Mouse (Mus musculus) cerebellum, adult 2 months (tissue): ENCODE data around the gene Nop9. TPM values are rescaled to one million over a fixed set of nuclear protein-coding genes. Genes with fewer than 3 reads are reported as not detected.
A peak's percentile ranks its signal among the peaks of the same experiment; 100 is the strongest.

Experiments used
- DNase-seq, 2 experiments: peaks; one replicate each; pipeline ENCODE4 v3.0.0; 2021
- H3K27ac ChIP-seq: fragments of 200-500 bp; 2 replicates; pipeline ENCODE4 v1.5.1; 2012; ENCODE audit warnings: low read length, control low read depth, inconsistent platforms; ENCODE audit not compliant: insufficient read depth
- H3K27me3 ChIP-seq: fragments of 200-500 bp; 2 replicates; pipeline ENCODE4 v1.6.1; 2012; ENCODE audit warnings: inconsistent platforms, mild to moderate bottlenecking, low read length, moderate library complexity; ENCODE audit not compliant: control insufficient read depth, insufficient read depth
- H3K4me1 ChIP-seq: fragments of 200-500 bp; 2 replicates; pipeline ENCODE4 v1.6.1; 2011; ENCODE audit warnings: low read length; ENCODE audit not compliant: control insufficient read depth, insufficient read depth
- H3K4me3 ChIP-seq: fragments of 200-500 bp; replicated peaks from 2 replicates; pipeline ENCODE3; 2011; ENCODE audit warnings: mild to moderate bottlenecking, low read depth, low read length, control low read depth; ENCODE audit not compliant: insufficient read depth
- CTCF ChIP-seq: fragments of 200-500 bp; IDR thresholded peaks from 2 replicates; pipeline ENCODE4 v1.5.1; 2011; ENCODE audit warnings: low read depth, mild to moderate bottlenecking, control low read depth, low read length, moderate library complexity, borderline replicate concordance; ENCODE audit not compliant: insufficient read depth
- POLR2A ChIP-seq: fragments of 200-500 bp; IDR thresholded peaks from 2 replicates; pipeline ENCODE4 v1.6.1; 2011; ENCODE audit warnings: low read length, control low read depth, borderline replicate concordance; ENCODE audit not compliant: insufficient read depth
- WGBS: fragments of 180-500 bp; shearing (Covaris S2); methylation state at CpG from one replicate; pipeline ENCODE4 v1.1.7; 2018; 5-methylcytosine and 5-hydroxymethylcytosine counted together
- polyA plus RNA-seq: library from polyadenylated mRNA; depleted of rRNA; stranded (reverse); fragments of >200 nt; gene quantifications from 2 replicates; pipeline ENCODE4 v1.2.3, GENCODE M21; 2012; rRNA removed

Gene Nop9
- 10.7 and 10.8 TPM in 2 replicates for polyA plus RNA-seq

DNA sequence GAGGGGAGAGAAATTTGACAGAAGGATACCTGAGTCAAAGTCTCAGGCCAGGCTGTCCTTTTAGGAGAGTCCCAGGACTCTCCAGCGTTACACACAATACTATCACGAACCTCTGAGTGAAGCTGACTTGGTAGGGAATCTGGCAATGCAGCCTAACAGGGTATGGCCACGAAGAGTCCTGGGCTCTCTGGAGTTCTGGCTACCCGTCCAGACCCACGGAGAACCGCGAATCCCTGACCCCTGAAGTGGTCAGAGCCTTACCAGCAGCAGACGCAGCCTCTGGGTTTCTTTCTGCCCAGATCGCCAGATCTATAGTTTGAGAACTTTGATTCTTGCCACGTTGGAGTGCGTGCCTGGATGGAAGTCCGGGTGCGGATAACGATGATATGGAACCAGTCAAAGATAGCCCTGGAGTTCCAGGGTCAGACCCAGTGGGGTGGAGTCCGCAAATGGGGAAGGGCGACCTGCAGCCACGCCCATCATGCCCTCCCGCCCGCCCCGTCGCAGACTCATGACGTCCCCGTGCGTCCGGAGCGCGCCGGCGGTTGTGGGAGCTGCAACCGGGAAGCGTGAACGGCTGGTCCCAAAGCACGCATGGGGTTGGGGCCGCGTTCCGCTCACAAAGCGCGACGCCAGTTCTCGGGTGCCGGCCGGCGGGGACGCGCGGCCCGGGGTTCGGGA is at the start of gene Nop9, which contains the start of gene Dhrs1:
Gene Nop9, plus strand, starts transcription at position 514 of the 681 bp plus-strand sequence.
Gene Dhrs1, minus strand, starts transcription at position 511 of the 681 bp plus-strand sequence.
- no peaks in the 10 kb centered on the region for H3K27me3 ChIP-seq
- DNase-seq: peak; percentile 86 to 87
- peak within 1 kb of the TSS; percentile 13; the same call in 1 of the 2 replicates for H3K27ac ChIP-seq
- TF ChIP-seq CTCF: no peak
- peak; percentile 64; the same call in 1 of the 2 replicates for TF ChIP-seq POLR2A
- H3K4me3 ChIP-seq: peak within 1 kb of the TSS; percentile 83
- WGBS: 2% methylated on average over 48 of the region's 48 CpGs
- H3K4me1 ChIP-seq: 0 out of 2 replicates have a peak, but pooled peaks cover 4% of the 10 kb centered on the region

DNA sequence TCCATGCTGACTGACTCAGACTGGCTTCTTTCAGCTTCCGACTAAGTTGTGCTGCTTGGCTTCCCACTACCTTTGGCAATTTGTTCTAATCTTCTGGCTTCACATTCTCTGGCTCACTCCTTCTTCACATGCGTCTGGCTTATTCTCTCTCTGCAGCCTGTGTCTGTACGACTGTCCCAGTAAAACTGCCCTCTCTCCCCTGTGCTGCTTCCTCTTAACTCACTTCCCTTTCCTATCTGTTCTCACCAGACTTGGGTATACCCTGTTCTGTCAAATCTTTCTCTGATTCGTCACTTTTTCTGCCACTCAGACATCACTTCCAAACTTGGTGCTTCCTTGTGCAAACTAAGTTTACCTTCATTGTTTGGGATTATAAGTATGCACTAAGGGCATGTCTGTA is 48.3 kb upstream of the Nop9 start:
- H3K27ac ChIP-seq: no peak overlapping the region
- no peaks in the 10 kb centered on the region for H3K4me1 ChIP-seq
- no peak for TF ChIP-seq CTCF
- TF ChIP-seq POLR2A: no peak
- WGBS: 69% methylated on average over 4 of the region's 4 CpGs
- no peak overlapping the region for H3K4me3 ChIP-seq
- DNase-seq: no peak
- no peaks in the 10 kb centered on the region for H3K27me3 ChIP-seq

DNA sequence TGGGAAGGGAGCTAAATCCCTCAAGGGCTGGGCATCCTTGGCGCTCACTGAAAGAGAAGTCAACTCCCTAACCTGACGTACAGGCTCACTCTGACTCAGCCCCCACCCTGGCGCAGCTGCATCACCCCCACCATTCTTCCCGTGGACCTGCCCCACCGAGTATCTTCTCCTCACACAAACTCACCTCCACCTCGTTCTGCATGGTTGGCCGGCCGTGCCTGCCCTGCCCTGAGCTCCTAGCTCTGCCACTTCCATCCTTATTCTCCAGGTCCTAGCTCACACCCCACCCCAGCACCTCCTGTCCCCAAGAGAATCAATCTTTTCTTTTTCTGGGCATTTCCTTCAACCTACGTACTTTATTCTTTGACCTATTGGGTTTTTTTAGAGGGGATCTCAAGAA is 44.4 kb upstream of the Nop9 start:
- WGBS: 56% methylated on average over 9 of the region's 9 CpGs
- no peak overlapping the region for H3K27ac ChIP-seq
- TF ChIP-seq CTCF (no peak), POLR2A (no peak)
- no peak overlapping the region for H3K4me3 ChIP-seq
- no peak for DNase-seq
- no peaks in the 10 kb centered on the region for H3K27me3 ChIP-seq
- H3K4me1 ChIP-seq: no peaks in the 10 kb centered on the region

DNA sequence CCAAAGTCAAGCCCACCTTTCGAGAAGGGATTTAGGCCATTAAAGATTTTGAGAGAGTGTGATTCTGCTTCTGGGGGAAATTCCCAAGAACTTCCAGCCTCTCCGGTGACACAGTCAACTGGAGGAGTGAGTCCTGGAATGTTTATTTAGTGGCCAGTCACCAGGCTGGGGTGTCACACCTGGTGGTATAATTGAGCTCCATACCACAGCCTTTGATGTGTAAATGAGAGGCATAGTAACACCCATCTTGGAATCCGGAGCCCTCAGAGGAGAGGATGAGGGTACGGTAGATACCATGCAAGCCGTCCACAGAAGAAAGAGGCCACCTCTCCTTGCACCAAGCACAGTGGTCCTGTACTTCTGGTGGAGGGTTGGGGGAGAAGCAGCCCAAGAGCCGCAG is 42.7 kb upstream of the Nop9 start:
- no peaks in the 10 kb centered on the region for H3K4me1 ChIP-seq
- H3K27me3 ChIP-seq: no peaks in the 10 kb centered on the region
- TF ChIP-seq CTCF: no peak
- WGBS: 71% methylated on average over 6 of the region's 6 CpGs
- H3K27ac ChIP-seq: no peak overlapping the region
- no peak overlapping the region for H3K4me3 ChIP-seq
- DNase-seq: no peak

DNA sequence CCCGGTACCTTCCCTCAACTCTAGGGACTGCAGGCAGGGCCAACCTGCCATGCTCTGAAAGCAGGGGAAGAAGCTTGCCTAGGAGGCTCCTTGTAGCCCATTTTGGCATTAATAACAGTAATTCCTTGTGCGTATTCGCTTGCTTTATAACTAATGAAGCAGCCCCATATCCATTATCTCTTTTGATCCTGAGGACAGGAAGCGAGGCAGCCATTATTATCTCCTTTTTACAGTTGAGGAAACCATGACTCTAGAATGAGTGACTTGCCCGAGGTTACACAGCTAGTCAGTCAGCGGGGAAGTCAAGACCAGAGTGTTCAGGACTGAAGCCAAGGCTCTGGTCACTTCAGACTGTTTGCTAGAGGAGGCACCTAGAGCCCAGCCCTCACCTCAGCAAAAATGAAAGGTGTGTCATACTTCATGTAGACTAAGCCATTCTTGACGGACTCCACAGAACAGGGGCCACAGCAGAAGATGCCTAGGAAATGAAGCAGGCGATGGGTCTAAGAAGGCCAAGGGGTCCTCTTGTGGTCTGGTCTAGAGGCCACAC is 39.4 kb upstream of the Nop9 start:
- Histone ChIP-seq H3K4me1 (no peaks in the 10 kb centered on the region), H3K27me3 (no peaks in the 10 kb centered on the region), H3K27ac (no peak overlapping the region), H3K4me3 (no peak overlapping the region)
- TF ChIP-seq POLR2A (no peak), CTCF (no peak)
- no peak for DNase-seq
- 90% methylated on average over 8 of the region's 8 CpGs for WGBS

DNA sequence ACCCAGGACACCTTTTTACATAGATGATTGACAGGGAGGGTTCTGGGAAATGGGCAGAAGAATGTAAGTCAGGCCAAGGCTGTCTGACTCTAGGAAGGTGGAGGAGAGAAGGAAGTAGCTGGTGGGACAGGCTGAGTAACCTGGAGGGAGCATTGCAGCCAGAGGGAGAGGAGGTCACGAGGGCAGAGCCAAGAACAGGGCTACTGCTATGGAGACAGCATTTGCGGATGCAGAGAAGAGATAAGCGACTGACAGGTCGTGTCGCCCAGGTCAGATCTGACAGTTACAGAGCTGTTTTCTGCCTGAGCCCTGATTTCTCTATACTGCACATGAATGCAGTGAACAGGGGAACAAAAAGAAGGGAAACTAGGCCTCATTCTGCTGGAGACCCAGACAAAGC is 38.1 kb upstream of the Nop9 start:
- H3K27me3 ChIP-seq: no peaks in the 10 kb centered on the region
- no peak for DNase-seq
- H3K27ac ChIP-seq: no peak overlapping the region
- H3K4me3 ChIP-seq: no peak overlapping the region
- no peak for TF ChIP-seq POLR2A
- TF ChIP-seq CTCF: no peak
- 90% methylated on average over 5 of the region's 5 CpGs for WGBS
- no peaks in the 10 kb centered on the region for H3K4me1 ChIP-seq

DNA sequence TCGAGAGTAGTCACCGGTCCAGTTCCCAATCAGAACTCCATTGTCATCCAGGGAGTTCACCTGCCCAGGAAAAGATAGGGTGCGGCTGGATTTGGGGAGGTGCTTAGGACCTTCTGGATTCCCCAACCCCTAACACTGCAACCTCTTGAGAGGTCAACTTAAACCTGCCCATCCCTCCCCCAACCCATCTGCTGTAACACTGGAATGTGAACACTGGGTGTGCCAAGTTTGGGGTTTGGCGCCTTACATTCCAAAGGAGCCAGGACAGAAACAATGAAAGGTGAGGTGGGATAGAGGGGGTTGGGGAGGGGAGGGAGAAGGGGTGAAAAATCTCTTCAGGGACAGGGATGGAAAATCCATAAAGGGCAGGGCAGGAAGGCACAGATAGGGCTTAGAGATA is 36.0 kb upstream of the Nop9 start:
- DNase-seq: no peak

DNA sequence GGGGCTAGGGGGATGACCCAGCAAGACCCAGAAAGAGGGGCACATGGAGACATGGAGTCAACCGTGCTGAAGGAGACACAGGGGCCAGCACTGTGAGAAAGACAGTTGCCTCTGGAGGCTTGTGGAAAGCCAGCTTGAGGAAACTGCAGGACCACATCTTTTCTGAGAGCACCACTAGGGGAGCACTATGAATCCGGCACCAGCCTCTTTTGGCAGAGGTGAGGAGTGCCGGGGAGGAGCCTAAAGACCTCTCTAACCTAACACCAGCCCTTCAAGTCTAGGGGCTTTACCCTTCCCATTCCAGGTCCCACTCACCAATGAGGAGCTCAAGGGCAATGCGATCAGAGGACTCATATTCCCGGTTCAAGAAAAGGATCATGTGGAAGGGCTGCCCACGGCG is 33.7 kb upstream of the Nop9 start:
- H3K27ac ChIP-seq: no peak overlapping the region
- no peak for DNase-seq
- H3K27me3 ChIP-seq: no peaks in the 10 kb centered on the region
- H3K4me1 ChIP-seq: no peaks in the 10 kb centered on the region
- 77% methylated on average over 7 of the region's 7 CpGs for WGBS
- TF ChIP-seq CTCF (no peak), POLR2A (no peak)
- H3K4me3 ChIP-seq: no peak overlapping the region

More for the DNA sequence above, 36.0 kb upstream of the Nop9 start:
- WGBS: 85% methylated on average over 4 of the region's 4 CpGs
- TF ChIP-seq POLR2A (no peak), CTCF (no peak)
- no peaks in the 10 kb centered on the region for H3K27me3 ChIP-seq
- H3K4me3 ChIP-seq: no peak overlapping the region
- H3K4me1 ChIP-seq: no peaks in the 10 kb centered on the region
- no peak overlapping the region for H3K27ac ChIP-seq
